Mouse (Mus musculus): ENCODE measurements around the gene Parp8. TPM values are rescaled to one million over a fixed set of nuclear protein-coding genes. Genes with fewer than 3 reads are reported as not detected.

The Parp8 gene
- polyA plus RNA-seq, 1 experiment: 48.2 TPM

GRCm38 (mm10) chr13:117035121-117035520 lies 9.8 kb upstream of the Parp8 start:
- H3K4me3 ChIP-seq (ENCODE audit: insufficient read depth, low read length): no peak overlapping the region
- H3K27ac ChIP-seq (ENCODE audit: insufficient read depth, low read depth, low read length): peak overlapping the region; percentile 95
- TF ChIP-seq CTCF (IDR thresholded peaks at IDR 0.05; ENCODE audit: low read depth, low read length) (no peak), POLR2A (IDR thresholded peaks at IDR 0.05; ENCODE audit: borderline replicate concordance, low read depth, low read length) (no peak)

GRCm38 (mm10) chr13:117034676-117035075 lies 9.3 kb upstream of the Parp8 start:
- TF ChIP-seq CTCF (IDR thresholded peaks at IDR 0.05; ENCODE audit: low read depth, low read length): no peak
- TF ChIP-seq POLR2A (IDR thresholded peaks at IDR 0.05; ENCODE audit: borderline replicate concordance, low read depth, low read length): no peak
- peak overlapping the region; percentile 95 for H3K27ac ChIP-seq (ENCODE audit: insufficient read depth, low read depth, low read length)
- H3K4me1 ChIP-seq (ENCODE audit: control insufficient read depth, insufficient read depth, low read length): peaks cover 48% of the 10 kb centered on the region
- no peak overlapping the region for H3K4me3 ChIP-seq (ENCODE audit: insufficient read depth, low read length)

More at GRCm38 (mm10) chr13:117035121-117035520, 9.8 kb upstream of the Parp8 start:
- peaks cover 48% of the 10 kb centered on the region for H3K4me1 ChIP-seq (ENCODE audit: control insufficient read depth, insufficient read depth, low read length)

- H3K27ac ChIP-seq (ENCODE audit: insufficient read depth, low read depth, low read length): peak overlapping the region; percentile 95
- peaks cover 53% of the 10 kb centered on the region for H3K4me1 ChIP-seq (ENCODE audit: control insufficient read depth, insufficient read depth, low read length)
- TF ChIP-seq CTCF (IDR thresholded peaks at IDR 0.05; ENCODE audit: low read depth, low read length) (no peak), POLR2A (IDR thresholded peaks at IDR 0.05; ENCODE audit: borderline replicate concordance, low read depth, low read length) (no peak)
- H3K4me3 ChIP-seq (ENCODE audit: insufficient read depth, low read length): peak overlapping the region; percentile 27
Measured at GRCm38 (mm10) chr13:117033676-117034308, 8.5 kb upstream of the Parp8 start.

- no peak for TF ChIP-seq CTCF (IDR thresholded peaks at IDR 0.05; ENCODE audit: low read depth, low read length)
- TF ChIP-seq POLR2A (IDR thresholded peaks at IDR 0.05; ENCODE audit: borderline replicate concordance, low read depth, low read length): no peak
- H3K4me3 ChIP-seq (ENCODE audit: insufficient read depth, low read length): no peak overlapping the region
- no peak overlapping the region for H3K27ac ChIP-seq (ENCODE audit: insufficient read depth, low read depth, low read length)
Measured at GRCm38 (mm10) chr13:117032402-117032801, 7.1 kb upstream of the Parp8 start.

GRCm38 (mm10) chr13:117031546-117031945 lies 6.2 kb upstream of the Parp8 start:
- Histone ChIP-seq H3K4me3 (ENCODE audit: insufficient read depth, low read length) (no peak overlapping the region), H3K4me1 (ENCODE audit: control insufficient read depth, insufficient read depth, low read length) (peaks cover 60% of the 10 kb centered on the region), H3K27ac (ENCODE audit: insufficient read depth, low read depth, low read length) (peak overlapping the region; percentile 41)
- no peak for TF ChIP-seq POLR2A (IDR thresholded peaks at IDR 0.05; ENCODE audit: borderline replicate concordance, low read depth, low read length)

More at GRCm38 (mm10) chr13:117032402-117032801, 7.1 kb upstream of the Parp8 start:
- peaks cover 60% of the 10 kb centered on the region for H3K4me1 ChIP-seq (ENCODE audit: control insufficient read depth, insufficient read depth, low read length)

GRCm38 (mm10) chr13:117028221-117028620 lies 2.9 kb upstream of the Parp8 start:
- Histone ChIP-seq H3K27ac (ENCODE audit: insufficient read depth, low read depth, low read length) (no peak overlapping the region), H3K4me3 (ENCODE audit: insufficient read depth, low read length) (no peak overlapping the region), H3K4me1 (ENCODE audit: control insufficient read depth, insufficient read depth, low read length) (peaks cover 38% of the 10 kb centered on the region)
- TF ChIP-seq CTCF (IDR thresholded peaks at IDR 0.05; ENCODE audit: low read depth, low read length): no peak
- TF ChIP-seq POLR2A (IDR thresholded peaks at IDR 0.05; ENCODE audit: borderline replicate concordance, low read depth, low read length): no peak

GRCm38 (mm10) chr13:117027336-117027735 lies 2.0 kb upstream of the Parp8 start:
- Histone ChIP-seq H3K27ac (ENCODE audit: insufficient read depth, low read depth, low read length) (no peak overlapping the region), H3K4me3 (ENCODE audit: insufficient read depth, low read length) (no peak overlapping the region), H3K4me1 (ENCODE audit: control insufficient read depth, insufficient read depth, low read length) (peaks cover 30% of the 10 kb centered on the region)
- TF ChIP-seq CTCF (IDR thresholded peaks at IDR 0.05; ENCODE audit: low read depth, low read length) (no peak), POLR2A (IDR thresholded peaks at IDR 0.05; ENCODE audit: borderline replicate concordance, low read depth, low read length) (no peak)

GRCm38 (mm10) chr13:117026276-117026780 lies 991 bp upstream of the Parp8 start:
- H3K27ac ChIP-seq (ENCODE audit: insufficient read depth, low read depth, low read length): no peak overlapping the region
- peaks cover 20% of the 10 kb centered on the region for H3K4me1 ChIP-seq (ENCODE audit: control insufficient read depth, insufficient read depth, low read length)
- H3K4me3 ChIP-seq (ENCODE audit: insufficient read depth, low read length): no peak overlapping the region
- TF ChIP-seq POLR2A (IDR thresholded peaks at IDR 0.05; ENCODE audit: borderline replicate concordance, low read depth, low read length) (no peak), CTCF (IDR thresholded peaks at IDR 0.05; ENCODE audit: low read depth, low read length) (no peak)

GRCm38 (mm10) chr13:117024916-117025225 lies 466 bp downstream of the Parp8 start:
- Histone ChIP-seq H3K27ac (ENCODE audit: insufficient read depth, low read depth, low read length) (0 out of 2 replicates have a peak overlapping the region, but pooled peaks have one; percentile 17), H3K4me1 (ENCODE audit: control insufficient read depth, insufficient read depth, low read length) (peaks cover 20% of the 10 kb centered on the region), H3K4me3 (ENCODE audit: insufficient read depth, low read length) (peak overlapping the region; percentile 90)
- TF ChIP-seq POLR2A (IDR thresholded peaks at IDR 0.05; ENCODE audit: borderline replicate concordance, low read depth, low read length): no peak
- TF ChIP-seq CTCF (IDR thresholded peaks at IDR 0.05; ENCODE audit: low read depth, low read length): no peak

GRCm38 (mm10) chr13:117024127-117024915 lies 1.0 kb downstream of the Parp8 start:
- H3K4me3 ChIP-seq (ENCODE audit: insufficient read depth, low read length): peak overlapping the region; percentile 90
- TF ChIP-seq POLR2A (IDR thresholded peaks at IDR 0.05; ENCODE audit: borderline replicate concordance, low read depth, low read length) (no peak), CTCF (IDR thresholded peaks at IDR 0.05; ENCODE audit: low read depth, low read length) (no peak)
- H3K27ac ChIP-seq (ENCODE audit: insufficient read depth, low read depth, low read length): peak overlapping the region; percentile 17; the same call in 1 of the 2 replicates
- peaks cover 20% of the 10 kb centered on the region for H3K4me1 ChIP-seq (ENCODE audit: control insufficient read depth, insufficient read depth, low read length)
